Mouse (Mus musculus): ENCODE data around the gene Phf12. TPM values are rescaled to one million over a fixed set of nuclear protein-coding genes. Genes with fewer than 3 reads are reported as not detected.
A peak's percentile ranks its signal among the peaks of the same experiment; 100 is the strongest.

Phf12 gene
- 27.0 and 41.8 TPM in 2 replicates for polyA plus RNA-seq (2012; rRNA removed)

DNA sequence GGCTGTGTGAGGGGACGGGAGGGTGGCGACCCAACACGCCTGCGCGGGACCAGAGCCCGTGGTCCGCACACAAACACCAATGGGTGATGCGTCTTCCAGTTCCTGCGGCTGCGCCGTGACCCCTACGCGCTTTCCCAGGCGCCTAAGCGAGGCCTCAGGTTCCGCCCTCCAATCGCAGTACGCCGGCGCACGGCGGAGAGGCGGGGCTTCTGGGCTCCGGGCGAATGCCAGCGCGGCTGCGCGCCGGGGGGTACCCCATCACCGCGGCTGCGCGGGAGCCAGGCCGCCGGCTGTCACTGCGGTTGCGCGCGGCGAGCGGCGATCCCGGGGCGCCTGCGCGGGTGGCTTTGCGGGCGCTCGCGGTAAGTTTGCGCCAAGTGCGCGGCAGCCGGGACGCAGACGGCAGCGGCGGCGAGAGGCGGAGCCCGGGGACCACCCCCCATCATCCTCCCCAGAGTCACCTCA, at the start of gene Phf12:
TSS of gene Phf12 (plus strand) at position 314 of the 465 bp plus-strand sequence.
- DNase-seq (ENCODE audit: low read depth, low spot score) = peak; percentile 97
- under 1% methylated on average over 58 of the region's 62 CpGs for WGBS

DNA sequence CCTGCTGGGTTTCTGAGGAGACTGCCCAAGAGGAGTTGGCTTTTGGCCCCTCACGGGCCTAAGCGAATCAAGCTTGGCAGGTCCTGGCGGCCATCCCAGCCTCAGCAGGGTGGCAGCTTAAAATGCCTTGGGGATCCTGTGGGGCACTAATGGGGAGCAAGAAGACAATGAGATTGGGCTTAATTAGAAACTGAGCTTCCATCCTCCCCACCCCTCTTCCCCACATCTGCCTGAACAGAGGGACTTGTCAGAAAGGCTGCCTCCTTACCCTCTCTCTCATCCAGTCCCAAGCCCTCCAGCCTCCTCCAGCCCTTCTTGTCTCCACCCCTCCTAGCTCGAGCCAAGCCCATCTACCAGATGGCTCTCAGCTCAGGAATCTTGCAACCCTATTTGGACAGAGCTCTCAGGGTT, 48.4 kb upstream of the Phf12 start:
- WGBS = 5% methylated on average over 4 of the region's 4 CpGs
- DNase-seq (ENCODE audit: low read depth, low spot score) = no peak

DNA sequence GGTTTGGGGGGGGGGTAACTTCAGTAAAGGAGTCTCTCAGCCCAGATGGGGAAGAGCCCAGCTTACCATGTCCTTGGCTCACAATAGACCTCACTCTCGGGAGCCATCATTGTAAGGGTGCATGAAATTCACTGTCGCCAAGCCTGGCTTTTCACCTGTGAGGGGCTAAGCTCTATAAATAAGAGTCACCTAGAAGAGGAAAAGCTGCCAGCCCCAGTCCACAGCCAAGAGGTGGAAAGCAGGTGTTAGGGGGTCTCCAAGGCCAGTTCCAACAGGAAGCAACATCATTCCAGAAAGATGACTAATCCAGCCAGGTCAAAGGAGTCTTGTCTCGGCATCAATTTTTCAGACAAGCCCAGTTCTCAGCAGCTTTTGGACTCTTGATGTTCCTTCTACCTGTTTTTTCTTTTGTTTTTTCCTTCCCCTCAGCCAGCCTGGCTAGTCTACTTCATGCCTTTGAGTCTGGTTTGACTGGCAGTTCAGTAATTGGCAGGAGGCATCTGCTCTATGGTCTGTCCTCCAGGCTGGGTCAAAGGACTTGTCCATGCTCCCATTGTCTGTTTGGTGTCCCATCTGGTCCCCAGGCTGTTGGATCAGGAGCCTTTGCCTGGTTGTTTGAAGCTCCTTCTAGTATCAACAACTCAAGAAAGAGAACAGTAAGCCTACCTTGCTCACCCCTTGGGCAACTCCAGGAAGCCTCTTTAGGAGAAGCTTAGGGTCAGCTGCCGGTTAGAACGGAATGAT, 47.8 kb upstream of the Phf12 start:
- DNase-seq (ENCODE audit: low read depth, low spot score) = no peak
- 47% methylated on average over 5 of the region's 5 CpGs for WGBS

DNA sequence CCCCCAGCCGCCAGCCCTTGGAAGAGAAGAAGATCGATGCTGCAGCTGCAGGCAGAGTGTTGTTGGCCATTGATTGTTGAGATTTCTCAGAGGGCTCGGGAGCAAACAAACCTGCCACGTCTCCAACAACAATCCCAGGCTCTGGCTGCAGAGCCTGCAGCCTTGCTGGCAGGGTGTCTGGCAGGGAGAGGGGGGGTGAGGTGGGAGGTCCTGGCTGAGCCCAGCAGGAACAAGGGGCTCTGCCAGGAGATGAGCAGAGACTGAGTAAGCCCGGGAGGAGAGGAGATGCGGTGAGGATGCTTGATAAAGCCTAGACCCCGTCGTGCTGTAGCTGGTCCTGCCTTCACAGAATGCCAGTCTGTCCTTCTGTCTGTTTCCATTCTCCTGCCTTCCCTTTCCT, 45.7 kb upstream of the Phf12 start:
- 7% methylated on average over 8 of the region's 8 CpGs for WGBS
- DNase-seq (ENCODE audit: low read depth, low spot score) = no peak

DNA sequence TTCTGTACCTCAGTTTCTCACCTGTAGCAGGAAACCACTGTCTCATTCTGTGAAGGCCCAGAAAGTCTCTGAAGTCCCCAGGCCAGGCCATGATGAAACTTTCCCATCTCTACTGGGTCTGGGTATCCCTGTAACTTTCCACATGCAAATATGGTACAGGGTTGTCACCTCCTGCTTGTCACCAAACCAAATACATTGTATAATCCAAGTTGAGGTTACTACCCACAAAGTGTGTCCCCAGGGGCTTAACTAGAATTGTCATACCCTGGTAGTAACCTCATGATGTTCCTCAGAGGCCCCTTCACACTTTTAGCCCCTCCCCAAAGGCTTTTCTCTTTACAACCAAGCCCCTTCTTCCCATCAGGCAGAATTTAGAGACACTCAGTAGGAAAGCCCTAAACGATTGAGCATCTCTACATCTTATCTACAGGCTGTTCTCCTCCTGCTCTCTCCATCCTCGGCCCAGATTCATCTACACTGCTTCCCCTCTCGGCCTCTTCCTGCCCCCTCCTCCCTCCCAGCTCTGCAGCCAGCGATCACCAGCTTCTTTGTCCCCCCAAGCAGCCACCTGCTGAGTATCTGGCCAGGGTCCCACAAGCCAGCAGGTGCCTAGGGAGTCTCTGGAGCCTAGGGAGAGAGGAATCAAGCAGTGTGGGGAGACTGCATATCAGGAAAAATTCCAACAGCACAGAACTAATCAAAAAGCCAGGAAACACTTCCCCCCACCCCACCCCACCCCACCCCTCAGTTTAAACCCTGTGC, 44.7 kb upstream of the Phf12 start:
- WGBS = 15% methylated on average over 4 of the region's 4 CpGs
- DNase-seq (ENCODE audit: low read depth, low spot score) = no peak

DNA sequence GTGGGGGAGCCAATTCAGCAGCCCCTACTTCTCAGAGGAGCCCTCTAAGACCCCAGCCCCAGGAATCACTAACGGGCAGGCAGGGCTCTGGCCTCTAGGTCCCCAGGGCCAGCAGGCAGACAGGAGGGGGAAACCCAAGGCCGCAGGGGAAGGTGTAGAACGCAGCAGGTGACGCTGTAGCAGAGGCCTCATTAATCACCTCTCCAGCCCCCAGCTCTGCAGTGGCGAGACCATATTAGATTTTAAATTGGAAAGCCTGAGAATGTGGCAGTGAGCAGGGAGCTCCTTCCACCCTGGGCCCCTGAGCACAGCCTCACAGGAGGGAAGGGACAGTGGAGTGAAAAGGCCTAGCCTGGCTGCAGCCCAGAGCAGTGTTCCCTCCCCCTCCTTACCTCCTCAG, 40.3 kb upstream of the Phf12 start:
- no peak for DNase-seq (ENCODE audit: low read depth, low spot score)
- WGBS = 28% methylated on average over 5 of the region's 5 CpGs

DNA sequence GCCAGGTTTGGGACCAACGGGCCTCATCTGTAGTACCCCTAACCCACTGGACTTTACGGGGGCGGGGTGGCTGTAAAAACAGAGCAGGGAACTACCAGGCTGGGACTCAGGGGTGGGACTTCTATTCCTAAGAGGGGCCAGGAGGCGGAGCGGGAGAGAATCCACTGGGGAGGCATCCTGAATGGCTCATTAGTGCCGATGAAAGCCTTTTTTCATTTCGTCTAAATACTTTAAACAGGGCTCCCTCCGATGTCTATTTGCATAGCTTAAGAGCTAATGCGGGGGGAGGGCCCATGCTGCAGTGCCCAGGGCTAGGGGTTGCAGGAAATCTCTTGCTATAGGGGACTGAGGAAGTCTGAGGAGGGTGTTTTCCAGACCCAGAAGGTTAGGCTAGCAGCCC, 34.7 kb upstream of the Phf12 start:
- WGBS = 8% methylated on average over 9 of the region's 9 CpGs
- DNase-seq (ENCODE audit: low read depth, low spot score) = no peak

DNA sequence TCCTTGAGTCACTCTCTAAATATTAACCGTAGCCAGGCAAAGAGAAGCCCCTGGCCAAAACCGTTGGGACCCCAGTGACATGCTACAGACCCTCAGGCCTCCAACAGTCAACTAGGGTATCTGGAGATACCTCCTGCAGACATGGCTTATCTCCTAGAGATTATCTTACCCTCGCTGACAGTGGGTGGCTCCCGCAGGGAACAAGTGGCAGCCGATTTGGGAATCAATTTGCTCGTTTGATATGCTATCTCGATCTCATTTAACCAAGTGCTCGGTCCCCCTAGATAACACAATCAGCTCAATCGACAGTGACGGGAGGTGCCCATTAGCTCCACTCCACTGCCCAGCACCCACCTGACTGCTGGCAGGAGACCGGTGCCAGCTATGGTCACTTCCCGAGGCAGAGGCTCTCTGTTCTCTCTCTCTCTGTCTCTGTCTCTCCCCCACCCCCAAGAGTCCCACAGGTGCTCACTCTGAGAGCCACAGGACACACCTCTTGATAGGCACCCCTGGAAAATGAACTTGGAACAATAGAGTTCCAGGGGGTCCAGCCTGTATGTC, 32.3 kb upstream of the Phf12 start:
- DNase-seq (ENCODE audit: low read depth, low spot score) = no peak
- 17% methylated on average over 12 of the region's 12 CpGs for WGBS

DNA sequence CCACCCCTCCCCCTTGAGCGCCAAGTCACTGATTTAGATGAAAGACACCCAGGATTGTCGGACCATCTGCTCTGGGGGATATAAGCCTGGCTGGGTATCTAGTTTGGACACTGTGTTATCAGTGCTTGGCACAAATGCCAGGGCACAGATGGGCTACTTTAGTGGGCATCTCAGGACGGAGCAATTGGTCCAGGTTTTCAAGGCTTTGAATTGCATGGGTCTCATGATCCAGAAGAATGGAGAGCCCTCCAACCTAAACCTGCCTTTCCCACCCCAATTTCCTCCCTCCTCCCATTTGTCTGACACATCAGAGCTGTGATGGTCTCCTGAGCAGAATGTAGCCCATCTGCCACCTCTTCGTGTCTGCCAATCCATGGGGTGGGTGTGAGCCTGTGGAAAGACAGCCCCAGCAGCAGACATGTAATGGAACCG, 31.7 kb upstream of the Phf12 start:
- WGBS = 61% methylated on average over 5 of the region's 5 CpGs

DNA sequence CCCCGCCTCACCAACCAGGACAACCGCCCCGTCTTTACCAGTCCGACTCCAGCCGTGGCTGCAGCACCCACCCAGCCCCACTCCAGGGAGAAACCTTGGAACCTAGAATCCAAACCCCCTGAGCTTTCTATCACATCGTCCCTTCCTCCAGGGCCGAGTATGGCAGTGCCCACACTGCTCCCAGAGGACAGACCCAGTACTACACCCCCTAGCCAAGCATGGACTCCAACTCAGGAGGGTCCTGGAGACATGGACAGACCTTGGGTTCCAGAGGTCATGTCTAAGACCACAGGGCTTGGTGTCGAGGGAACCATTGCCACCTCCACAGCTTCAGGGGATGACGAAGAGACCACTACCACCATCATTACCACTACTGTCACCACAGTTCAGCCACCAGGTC, 28.9 kb upstream of the Phf12 start:
- WGBS = 35% methylated on average over 9 of the region's 9 CpGs
- DNase-seq (ENCODE audit: low read depth, low spot score) = no peak

More for the DNA sequence above, 31.7 kb upstream of the Phf12 start:
- no peak for DNase-seq (ENCODE audit: low read depth, low spot score)

DNA sequence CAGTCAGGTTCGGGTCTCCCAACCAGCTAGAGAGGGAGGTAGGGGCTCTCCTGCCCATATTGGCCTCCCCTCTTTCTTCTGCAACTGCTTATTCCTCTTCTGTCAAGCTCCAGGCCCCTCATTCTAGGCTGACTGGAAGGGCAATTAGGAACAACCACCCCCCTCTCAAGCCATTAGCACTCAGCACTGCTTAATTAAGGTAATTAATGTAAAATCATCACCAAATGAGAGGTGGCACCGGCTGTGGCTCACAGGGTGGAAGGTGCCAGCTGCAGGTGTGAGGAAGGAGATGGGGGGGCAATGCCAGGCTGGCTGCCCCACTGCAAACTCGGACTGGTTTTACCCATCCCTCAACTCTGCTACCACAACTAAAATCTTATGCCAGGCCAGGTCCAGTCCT, 26.1 kb upstream of the Phf12 start:
- WGBS = 61% methylated on average over 3 of the region's 3 CpGs

DNA sequence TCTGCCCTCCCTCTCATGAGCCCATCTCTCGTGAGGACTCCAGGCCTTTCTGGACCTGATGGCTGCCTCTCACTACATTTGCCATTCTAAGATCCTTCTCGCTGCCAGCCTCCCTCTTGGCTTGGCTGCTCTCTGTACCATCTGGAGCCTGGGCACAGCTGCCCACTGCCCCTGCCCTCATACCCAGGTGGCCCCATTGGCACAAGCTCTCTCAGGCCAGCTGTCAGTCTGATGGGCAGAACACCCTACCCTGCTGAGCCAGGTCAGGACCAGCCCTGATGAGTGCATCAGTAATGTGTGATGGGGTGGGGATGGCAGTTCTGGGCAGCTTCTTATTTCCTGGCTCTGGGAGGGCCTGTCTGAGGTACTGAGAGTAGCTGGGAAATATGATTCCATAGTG, 24.3 kb upstream of the Phf12 start:
- DNase-seq (ENCODE audit: low read depth, low spot score) = no peak
- WGBS = 74% methylated on average over 2 of the region's 2 CpGs

More for the DNA sequence above, 26.1 kb upstream of the Phf12 start:
- no peak for DNase-seq (ENCODE audit: low read depth, low spot score)

DNA sequence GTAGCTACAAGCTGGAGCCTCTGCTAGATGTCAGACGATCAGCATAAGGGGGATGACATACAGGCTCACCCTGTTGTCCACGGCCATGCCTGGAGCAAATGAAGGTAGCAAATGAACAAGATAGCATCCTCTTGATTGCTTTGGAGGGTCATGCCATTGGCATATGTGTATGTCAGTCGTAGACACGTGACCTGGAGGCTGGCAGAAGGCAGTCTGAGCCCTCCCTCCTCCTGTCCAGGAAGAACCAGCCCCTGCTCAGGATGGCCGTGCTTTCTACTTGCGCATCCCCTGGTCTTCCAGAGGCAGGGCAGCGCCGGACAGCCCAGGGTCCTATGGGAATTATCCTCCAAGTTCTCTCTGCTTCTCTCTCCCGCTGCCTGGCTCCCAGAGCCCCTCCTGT, 23.6 kb upstream of the Phf12 start:
- DNase-seq (ENCODE audit: low read depth, low spot score) = no peak
- 63% methylated on average over 9 of the region's 9 CpGs for WGBS

DNA sequence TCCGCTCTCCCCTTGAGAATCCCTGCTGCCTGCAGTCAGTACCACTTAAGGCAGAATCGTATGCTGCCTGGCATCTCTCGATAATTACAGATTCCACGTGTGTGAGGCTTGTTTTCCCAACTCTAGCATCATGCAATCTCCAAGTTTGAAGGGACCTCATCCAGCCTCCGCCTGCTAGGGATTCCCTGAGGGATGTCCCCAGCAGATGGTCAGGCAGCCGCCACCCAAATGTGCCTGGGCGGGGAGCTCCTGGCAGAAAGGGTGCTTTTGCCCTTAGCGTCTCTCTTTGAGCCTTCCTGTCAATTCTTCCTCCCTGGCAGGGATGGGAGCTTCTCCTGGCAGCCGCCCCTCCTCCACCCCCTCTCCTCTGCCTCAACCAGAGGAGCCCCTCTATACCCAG, 22.4 kb upstream of the Phf12 start:
- DNase-seq (ENCODE audit: low read depth, low spot score) = no peak
- WGBS = 46% methylated on average over 9 of the region's 9 CpGs

DNA sequence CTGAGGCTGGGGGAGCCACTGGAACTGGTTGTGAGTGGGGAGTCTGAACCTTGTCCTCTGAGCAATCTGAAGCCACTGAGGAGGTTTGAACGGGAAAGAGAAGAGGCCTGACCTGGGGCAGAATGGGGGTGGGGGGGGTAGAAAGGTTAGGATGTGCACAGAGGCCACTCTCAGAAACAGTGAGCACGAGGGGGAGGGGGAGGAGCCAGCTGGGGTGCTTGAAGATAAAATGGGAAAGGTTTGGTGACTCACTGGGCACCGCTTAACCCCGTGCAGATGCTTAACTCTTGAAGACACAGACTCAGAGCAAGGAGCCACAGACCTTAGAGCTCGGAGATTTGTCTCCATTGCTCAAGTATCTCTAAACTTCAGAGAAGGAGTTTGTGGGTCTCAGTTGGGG, 21.7 kb upstream of the Phf12 start:
- no peak for DNase-seq (ENCODE audit: low read depth, low spot score)
- WGBS = 22% methylated on average over 5 of the region's 5 CpGs

DNA sequence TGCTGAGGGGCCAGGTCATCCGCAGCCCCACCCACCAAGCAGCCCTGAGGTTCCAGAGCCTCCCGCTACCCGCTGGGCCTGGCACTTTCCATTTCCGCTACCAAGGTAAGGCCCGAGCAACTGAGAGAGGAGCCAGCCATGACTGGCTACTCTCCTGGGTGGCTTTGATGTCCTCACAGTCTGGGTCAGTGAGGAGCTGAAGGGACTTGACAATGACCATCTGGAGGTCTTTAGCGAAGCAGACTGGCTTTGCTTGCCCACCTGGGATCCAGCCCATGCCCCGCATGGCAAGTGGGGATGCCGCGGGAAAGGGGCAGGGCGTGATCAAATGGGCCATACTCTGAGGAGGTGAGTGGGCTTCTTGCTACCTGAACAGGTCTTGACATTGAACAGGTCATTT, 19.6 kb upstream of the Phf12 start:
- WGBS = 88% methylated on average over 10 of the region's 10 CpGs

DNA sequence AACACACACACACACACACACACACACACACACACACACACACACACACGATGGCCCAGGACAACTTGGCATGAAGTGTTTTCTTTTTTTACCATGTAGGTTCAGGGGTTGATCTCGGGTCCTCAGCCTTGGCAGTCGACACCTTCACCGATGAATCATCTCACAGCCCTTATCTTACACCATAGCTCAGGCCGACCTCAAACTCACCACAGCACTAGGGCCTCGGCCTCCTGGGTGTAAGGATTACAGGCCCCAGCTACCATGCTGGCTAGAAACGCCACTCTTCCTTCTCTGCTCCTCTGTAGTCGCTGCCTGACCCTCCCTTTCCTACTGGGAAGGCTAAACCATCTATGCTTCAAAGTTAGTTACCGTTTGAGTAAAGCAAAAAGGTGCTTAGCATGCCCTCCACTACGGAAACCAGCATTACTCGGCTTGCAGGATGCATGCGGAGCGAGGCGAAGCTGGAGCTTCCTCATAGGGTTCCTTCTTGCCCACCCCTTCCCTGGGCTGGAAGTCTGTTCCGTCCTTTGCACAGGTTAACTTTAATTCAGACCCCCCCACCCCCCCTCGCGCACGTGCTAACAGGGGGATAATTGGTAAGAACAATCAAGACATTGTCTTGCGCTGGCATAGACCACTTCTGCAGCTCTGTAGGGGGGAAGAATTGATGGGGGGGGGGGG, 18.0 kb upstream of the Phf12 start:
- 33% methylated on average over 19 of the region's 19 CpGs for WGBS

More for the DNA sequence above, 19.6 kb upstream of the Phf12 start:
- DNase-seq (ENCODE audit: low read depth, low spot score) = no peak

DNA sequence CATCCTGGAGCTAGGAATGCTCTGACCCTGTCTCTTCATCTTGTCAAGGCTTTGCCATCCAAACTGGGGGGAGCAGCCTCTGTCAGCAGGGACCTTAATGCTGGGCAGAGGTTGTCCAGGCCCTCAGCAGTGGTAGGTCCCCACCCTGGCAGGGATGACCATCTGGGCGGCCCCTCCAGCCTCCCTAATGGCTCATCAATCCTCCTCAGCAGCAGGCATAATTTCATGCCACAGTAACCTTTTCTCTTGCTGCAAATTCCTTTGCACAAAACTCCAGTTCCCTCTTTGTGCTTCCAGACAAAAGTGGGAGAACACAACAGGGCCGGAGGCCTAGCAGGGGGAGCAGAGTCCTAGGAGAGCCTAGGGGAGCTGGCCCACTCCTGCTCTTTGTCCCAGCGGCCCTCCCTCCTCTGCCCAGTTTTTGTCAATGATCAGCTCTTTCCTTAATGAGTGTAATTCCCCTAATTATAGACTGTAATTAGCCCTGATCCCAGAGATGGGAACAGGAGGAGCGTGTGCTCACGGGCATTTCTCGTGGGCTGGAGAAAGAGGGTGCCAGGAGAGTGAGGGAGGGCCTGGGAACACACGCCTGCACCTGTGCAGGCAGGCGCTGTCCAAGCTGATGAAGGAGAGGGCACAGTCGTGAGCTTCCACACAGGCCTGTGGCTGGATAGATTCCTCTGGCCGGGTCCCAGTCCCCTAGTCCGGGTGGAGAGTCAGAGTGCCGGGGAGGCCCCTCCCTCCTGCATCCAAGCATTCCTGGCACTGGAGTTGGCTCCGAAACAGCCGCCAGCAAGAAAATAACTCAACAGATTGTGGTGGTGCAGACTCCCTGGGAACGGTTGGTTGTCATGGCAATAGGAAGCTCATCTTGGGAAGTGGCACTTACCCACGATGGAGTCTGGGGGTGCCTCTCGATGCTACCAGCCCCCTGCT, 17.2 kb upstream of the Phf12 start:
- no peak for DNase-seq (ENCODE audit: low read depth, low spot score)
- WGBS = 36% methylated on average over 17 of the region's 17 CpGs

More for the DNA sequence above, 18.0 kb upstream of the Phf12 start:
- DNase-seq (ENCODE audit: low read depth, low spot score) = no peak

DNA sequence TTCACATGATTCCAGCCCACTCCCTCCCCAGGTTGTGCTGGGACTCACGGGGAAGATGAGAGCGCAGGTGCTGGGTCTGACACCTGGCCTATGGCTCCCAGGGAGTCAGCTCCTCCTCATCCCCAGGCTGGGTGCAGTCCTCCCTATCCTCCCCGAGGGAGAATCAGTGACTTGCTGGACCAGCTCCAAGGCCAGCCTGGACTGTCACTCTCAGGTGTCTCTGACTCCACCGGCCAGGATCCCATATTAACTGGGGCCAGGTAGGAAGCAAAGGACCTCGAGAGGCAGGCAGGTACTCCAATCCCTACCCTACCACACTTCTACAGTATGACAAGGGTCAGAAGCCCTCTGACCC, 16.5 kb upstream of the Phf12 start:
- DNase-seq (ENCODE audit: low read depth, low spot score) = no peak
- 45% methylated on average over 5 of the region's 5 CpGs for WGBS

Measured in large intestine, adult 2 months (tissue).